Mouse (Mus musculus): ENCODE data around the gene Trpm2.
A peak's percentile ranks its signal among the peaks of the same experiment; 100 is the strongest.

Gene Trpm2

DNA sequence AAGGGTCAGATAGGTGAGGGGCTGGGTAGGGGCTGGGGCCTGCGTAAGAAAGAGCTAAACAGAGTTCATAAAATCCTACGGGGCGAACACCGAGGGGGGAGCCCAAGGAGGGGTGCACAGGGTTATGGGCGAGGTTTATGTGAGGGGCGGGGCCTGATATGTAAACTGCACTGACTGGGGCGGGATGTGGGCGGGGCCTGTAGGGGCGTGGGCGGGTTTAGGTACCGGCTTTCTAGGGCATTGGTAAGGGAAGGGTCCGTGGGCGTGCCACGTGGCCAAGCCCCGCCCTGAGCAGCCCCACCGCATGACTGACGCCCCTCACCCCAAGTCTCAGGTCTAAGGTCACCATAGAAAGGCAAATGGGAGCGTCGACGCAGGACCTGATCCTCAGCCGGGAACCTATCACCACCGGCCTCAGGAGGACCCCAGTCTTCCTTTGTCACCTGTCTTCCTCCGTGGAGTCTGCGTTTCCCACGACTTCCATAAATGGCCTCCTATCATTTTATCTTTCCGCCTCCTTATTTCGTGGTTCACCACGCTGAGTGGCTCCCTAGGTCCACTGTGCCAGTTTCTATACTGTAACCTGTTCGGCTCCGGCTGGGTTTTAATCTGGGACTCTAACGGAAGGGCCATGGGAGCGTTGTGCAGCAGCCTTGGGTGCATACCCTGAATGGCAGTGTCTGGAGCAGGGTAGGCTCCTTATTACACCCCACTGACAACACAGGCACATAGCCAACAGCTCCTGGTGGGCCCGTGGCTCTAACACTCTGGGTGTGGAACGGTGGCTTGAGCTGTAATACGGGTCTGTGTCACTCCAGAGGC lies 67.3 kb downstream of the Trpm2 start:
- peak; percentile 52 for DNase-seq (ENCODE audit: low read depth, low spot score)

DNA sequence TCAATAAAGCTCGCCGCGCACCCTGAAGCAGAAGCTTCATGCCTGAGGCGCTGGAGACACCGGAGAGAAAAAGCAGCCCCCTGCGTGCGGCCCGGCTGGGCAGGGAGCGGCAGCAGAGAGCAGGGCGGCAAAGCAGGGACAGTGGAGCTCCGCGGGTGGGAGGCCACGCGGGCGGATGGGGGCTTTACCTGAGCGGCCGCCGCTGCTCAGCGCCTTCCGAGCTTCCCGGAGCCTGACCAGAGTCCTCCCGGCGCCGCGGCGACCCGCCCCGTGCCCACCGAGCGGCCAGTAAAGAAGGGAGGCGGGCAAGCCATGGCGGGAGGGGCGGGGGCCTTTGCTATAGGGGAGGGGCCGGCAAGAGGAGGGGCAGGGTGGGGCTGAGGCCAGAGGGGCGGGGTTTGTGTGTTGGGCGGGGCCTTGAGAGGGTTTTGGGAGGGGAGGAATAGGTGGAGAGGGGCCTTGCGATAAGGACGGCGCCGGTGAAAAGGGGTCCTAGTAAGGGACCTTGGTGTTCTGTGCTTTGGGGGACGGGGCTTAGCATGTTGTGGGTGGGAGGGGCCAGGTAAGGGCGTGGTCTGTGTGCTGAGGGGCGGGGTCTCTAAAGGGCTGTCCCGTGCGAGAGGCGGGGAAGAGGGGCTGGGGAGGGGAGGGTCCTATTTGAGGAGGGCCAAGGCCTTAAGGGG lies 68.0 kb downstream of the Trpm2 start, which contains the start of gene Lrrc3:
Gene Lrrc3, minus strand, starts transcription at position 326 of the 683 bp plus-strand sequence.
- peak; percentile 45 for DNase-seq (ENCODE audit: low read depth, low spot score)

DNA sequence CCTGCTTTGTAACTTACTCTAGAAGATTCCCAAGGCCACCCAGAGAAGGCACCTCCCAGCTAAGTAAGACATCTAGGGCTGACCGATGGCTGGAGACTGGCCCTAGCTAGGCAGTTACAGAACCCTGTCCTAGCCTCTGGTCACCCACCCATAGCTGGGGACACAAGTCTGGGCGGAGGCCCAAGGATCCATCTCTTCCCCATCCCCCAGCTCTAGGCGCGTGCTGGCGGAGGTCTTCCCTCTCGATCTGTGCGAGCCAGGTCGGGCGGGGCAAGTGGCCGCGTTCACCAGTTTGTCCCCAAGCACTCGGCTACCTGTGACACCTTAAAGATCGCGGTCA lies 68.5 kb downstream of the Trpm2 start:
- no peak for DNase-seq (ENCODE audit: low read depth, low spot score)

DNA sequence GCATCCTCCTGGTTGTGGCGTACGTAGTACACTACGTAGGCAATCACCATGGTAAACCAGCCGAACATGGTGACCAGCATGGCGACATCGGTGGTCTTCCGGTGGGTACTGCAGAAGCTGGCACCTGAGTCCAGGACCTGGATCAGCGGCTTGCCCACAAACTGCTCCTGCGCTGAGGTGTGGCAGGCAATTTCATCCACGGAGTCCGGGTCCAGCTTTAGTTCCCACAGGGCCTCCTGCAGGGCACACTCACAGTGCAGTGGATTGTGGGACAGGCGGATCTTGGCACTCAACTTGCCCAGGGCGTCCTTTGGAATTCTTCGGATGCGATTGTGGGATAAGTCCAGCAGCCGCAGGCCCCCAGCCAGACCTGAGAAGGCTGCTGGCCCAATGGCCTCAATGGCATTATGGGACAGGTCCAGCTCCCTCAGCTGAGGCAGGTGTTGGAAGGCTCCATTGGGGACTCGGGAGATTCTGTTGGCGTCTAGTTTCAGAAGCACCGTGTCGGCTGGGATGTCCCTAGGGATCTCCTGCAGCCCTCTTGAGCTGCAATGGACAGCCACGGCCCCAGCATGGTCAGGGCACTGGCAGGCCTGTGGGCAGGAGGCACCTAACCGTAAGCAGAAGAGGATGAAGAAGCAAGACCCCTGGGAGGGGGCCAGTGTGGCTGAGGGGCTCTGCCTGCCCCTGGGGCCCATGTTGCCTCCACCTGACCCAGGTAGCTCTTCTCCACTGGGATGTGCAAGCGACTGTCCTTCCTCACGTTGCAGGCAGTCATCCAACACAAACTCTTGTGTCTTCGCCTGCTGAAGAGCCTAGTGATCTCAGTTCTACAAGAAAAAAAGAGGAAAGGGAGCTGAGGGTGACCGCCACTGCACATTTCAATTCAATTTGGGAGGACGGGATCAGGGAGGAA lies 69.2 kb downstream of the Trpm2 start:
- DNase-seq (ENCODE audit: low read depth, low spot score): no peak

DNA sequence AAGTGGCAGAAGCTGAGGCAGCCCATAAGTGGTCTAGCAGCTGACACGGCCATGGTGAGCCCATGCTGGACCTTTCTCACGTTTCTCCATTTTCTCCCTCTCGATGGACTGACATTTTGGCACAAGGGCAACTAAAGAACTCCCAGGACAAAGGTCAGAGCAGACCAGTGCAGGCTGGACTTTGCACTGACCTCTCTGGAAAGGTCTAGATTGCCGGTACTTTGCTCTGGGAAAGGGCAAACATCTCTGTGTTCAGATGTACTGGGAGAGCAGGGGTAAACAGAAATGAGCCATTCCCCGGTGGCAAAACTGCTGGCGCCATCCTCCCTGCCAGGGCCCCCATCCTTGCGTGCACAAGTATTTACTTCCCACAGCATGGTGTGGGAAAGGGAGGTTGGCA lies 70.2 kb downstream of the Trpm2 start:
- no peak for DNase-seq (ENCODE audit: low read depth, low spot score)

DNA sequence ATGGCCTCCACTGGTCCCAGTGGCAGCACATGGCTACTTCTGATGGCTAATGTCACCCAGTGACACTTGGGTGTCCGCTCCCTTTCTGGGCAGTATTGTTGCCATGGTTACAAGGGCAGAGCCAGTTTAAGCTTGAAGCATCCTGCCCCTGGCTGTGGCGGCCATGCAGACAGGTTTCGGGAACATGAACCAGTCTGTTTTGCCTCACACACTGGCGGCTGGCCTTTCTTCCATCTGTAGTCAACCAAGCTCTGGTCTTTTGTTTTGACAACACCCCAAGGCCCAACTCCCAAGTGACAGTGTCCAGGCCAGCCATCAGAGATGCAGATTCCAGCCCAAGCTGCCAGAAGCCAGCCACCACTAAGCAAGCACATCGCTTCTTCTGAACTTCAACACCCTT lies 74.8 kb downstream of the Trpm2 start:
- no peak for DNase-seq (ENCODE audit: low read depth, low spot score)

DNA sequence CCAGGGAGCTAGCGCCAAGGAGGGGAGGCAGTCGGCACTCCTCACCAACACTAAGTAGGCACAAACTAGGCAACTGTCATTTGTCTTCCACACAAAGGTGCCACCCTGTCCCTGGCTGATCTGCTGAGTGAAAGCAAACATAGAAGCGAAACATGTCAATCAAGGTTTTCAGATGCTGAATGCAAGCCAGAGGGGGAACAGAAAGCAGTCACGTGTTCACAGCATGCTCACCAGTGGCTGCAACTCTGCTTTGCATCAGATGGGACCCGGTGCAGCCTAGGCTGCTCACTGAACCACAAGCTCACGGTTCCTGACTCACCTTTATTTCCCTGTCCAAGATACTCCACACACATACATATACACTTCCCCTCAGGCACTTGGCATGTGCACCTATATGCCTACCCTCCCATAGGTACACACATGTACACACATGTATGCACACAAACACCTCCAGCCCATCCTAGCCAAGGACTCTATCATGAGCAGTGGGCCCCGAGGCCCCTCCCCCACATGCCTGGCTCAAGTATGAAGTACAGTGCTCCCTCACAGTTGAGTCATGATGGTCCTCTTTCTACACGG lies 79.3 kb downstream of the Trpm2 start:
- DNase-seq (ENCODE audit: low read depth, low spot score): no peak

DNA sequence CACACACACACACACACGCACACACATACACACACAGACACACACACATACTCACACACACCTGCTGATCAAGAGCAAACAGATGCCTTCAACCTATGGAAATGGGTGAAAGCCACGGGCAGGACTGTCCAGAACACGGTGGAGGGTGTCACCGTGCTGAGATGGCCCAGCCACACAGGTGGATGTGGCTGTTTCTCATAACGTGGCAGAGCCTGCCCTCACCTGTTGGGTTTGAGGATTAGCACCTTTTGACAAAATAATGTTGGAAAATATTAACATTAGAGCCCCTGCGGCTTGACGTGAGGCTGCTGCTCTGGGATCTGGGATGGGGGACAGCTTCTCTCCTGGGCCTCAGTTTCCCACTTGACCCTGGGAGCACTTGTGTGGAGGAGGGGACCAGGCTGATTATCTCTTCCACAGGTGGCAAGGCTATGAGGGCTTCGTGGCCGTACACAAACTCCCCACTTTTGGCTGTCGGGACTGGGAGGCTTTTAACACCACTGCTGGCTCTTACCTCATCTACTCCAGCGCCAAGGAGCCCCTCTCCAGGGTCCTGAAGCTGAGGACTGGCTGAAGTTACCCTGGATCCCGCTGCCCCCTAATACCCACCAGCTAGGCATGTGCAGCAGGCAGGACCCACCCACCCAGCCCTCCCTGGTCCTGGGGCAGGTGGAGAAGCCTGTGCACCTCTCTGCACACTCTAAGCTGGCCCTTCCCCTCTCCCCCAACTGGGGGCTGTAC lies 84.2 kb downstream of the Trpm2 start:
- DNase-seq (ENCODE audit: low read depth, low spot score): peak; percentile 43

DNA sequence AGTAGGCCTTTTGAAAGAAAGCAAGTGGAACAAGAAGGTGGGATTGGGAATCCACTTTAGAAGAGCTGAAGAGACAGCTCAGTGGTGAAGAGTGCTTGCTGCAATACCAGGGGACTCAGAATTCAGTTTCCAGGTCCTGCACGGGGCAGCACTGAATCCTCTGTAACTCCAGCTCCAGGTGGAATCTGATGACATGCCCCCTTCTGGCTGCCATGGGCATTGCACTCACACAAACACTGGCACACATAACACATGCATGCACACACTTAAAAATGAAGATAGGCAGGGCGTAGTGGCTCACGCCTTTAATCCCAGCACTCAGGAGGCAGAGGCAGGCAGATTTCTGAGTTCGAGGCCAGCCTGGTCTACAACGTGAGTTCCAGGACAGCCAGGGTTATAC lies 87.8 kb downstream of the Trpm2 start:
- no peak for DNase-seq (ENCODE audit: low read depth, low spot score)

DNA sequence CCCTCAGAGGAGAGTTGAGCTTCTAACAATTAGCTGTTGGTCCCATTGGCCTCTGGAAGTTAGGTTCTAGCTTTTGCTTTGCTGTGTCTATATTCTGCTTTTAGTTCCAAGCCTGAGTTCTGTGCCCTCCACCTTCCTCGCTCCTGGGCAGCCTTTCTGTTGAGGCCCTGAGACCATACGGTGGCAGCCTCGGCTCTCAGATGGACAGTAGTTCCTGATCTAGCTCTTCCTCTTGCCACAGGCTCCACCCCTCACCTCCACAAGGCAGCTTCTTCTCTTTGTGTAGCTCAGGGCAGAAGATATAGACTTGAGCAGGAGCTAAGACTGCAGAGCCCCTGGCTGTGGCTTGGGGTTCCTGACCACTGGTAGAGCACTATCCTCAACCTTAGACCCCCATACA lies 90.1 kb downstream of the Trpm2 start:
- DNase-seq (ENCODE audit: low read depth, low spot score): no peak

DNA sequence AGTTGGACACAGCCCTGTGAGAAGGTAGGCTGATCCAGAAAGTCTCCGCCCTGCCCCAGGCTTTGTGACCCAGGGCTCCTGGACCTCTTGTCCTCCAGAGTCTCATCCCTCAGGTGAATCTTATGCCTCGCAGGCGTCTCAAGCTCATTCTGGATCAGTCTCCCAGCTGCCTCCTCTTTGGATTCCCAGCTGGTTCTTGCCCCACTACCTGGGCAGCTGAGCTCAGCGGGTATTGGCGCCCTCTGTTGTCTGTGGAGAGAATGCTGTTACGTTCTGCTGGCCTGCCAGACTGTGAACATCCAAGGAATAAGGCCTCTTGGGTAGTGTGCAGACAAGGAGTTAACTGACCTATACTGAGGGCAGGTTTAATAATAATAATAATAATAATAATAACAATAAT lies 91.4 kb downstream of the Trpm2 start:
- no peak for DNase-seq (ENCODE audit: low read depth, low spot score)

DNA sequence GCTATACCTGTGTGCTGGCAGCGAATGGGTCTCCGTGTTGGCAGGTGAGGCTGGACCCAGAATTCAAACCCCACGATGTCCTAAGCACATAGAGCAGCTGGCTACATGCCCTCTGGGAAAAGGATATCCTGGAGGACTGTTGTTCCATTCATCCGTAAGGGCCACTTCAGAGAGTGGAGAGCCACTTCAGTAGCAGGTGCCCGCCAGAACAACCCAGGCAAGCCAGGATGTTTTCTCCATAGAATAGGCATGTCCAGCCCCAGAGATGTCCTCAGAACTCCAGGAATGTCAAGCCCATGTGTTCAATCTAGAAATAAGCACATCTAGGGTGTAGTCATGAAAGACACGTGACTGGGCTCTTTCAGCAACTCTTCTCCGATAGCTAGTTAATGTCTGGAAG lies 100.7 kb downstream of the Trpm2 start:
- DNase-seq (ENCODE audit: low read depth, low spot score): no peak

DNA sequence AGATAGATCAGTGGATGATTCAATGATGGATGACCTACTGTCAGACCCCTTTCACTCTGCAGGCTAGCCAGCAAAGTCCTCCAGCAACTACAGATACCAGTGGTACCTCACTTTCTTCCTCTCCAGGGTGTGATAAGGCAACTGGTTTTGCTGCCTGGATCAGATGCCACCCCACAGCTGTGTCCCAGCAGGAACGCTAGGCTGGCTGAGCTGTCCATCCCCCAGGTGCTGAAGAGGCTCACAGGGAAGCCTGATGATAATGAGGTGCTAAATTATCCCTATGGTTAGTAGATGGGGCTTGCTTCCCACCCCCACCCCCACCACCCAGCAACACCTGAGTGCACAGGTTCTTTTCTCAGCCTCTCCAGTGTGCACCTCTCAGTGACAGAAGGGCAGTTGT lies 102.8 kb downstream of the Trpm2 start:
- DNase-seq (ENCODE audit: low read depth, low spot score): peak; percentile 16

DNA sequence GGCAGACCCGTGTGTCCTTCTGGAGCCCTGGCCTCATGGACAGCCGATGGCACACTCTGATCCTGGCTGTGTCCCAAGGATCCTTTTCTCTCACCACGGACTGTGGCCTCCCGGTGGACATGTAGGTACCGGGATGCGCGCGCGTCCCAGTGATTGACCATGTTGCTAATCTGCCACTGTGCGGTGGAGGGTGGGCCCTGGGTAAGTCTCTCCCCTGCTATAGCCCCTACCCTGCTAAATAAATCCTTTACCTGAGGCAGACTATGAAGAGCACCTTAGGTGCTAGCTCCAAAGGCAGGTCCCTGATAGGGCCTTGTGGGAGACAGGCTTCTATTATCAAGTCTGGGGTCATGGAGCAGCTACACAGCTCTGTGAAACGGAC lies 105.6 kb downstream of the Trpm2 start:
- DNase-seq (ENCODE audit: low read depth, low spot score): no peak

DNA sequence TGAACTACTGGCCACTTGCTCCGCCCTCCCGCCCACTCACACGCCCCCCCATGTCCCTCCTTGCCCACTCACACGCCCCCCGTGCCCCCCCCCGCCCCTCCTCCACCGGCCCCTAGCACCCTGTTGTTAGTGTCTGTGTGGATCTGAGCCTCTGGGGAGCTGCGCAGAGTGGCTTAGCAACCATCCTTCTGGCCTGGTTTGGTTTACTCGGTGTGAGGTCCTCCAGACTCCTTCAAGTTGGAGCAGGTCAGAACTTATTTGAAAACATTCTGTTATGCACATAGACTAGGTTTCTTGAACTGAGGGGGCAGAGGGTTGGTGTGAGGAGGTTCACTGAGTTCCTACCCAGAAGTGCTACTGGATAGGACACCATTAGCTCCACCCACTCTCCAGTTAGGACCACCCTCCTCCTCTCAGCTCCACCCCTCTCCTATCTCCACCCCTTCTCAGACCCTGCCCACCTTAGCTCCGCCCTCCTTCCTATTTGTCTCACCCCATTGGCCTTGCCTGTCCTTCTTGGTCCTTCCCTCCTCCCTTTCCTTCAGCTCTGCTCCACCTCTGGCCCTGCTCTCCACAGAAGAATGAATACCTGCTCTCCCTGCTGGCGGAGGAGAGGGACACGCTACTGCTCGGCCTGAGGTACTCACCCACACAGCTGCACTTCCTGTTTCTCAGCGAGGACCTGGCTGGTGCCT lies 106.1 kb downstream of the Trpm2 start:
- DNase-seq (ENCODE audit: low read depth, low spot score): peak; percentile 72

DNA sequence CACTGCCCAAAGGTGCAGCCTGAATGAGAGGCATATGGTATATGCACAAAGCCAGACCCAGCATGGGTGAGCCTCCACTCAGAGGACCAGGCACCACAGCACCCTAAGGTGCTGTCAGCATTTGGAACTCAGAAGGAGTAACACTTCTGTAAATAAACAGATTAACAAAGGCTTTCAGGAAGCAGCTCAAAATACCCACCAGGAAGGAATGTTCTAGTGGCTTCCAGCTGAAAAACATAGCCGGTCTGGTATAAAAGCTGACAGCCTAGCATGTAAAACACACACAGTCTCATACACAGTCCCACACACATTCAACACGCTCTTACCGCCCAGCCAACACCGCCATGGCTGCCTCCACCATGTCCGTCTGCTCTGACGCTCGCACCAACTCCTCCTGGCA lies 108.7 kb downstream of the Trpm2 start, which contains the start of gene Gm3285:
Gene Gm3285, plus strand, starts transcription at position 301 of the 400 bp plus-strand sequence.
- no peak for DNase-seq (ENCODE audit: low read depth, low spot score)

Data from forelimb bud, embryonic 11.5 days (tissue).